Mouse (Mus musculus) NIH3T3 (cell line): Measurements from ENCODE around the gene Syce1l.
A peak's percentile ranks its signal among the peaks of the same experiment; 100 is the strongest.

Experiments
- DNase-seq: peaks from one replicate; pipeline ENCODE4 v3.0.0-alpha.2; 2012; ENCODE audit warnings: low read depth

Gene Syce1l

GRCm38 (mm10) chr8:113642926-113643325 is at the start of gene Syce1l:
TSS of gene Syce1l (plus strand) at chr8:113643213.
- DNase-seq = no peak

DNA sequence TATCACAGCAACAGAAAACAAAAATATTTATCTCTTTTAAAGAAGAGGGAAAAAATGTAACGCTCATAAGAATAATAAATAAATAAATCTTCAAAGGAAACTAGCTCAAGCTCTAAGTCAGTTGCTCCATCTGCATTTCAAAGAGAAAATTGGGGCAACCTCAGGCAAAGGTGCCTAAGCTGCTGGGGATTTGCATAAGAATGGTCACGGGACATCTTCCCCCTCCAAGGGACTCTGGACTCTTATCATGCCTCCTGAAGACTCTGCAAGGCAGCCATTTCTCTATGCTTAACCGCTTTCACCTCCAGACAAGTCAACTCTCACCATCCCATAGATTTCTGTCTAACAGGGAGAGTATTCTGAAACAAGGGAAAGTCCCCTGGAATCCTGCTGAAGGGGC is 44.6 kb upstream of the Syce1l start:
- DNase-seq = no peak

GRCm38 (mm10) chr8:113632634-113633033 is 10.4 kb upstream of the Syce1l start:
- DNase-seq = peak; percentile 79

- no peak for DNase-seq
These were observed 8.9 kb upstream of the Syce1l start for GRCm38 (mm10) chr8:113634161-113634560.

DNA sequence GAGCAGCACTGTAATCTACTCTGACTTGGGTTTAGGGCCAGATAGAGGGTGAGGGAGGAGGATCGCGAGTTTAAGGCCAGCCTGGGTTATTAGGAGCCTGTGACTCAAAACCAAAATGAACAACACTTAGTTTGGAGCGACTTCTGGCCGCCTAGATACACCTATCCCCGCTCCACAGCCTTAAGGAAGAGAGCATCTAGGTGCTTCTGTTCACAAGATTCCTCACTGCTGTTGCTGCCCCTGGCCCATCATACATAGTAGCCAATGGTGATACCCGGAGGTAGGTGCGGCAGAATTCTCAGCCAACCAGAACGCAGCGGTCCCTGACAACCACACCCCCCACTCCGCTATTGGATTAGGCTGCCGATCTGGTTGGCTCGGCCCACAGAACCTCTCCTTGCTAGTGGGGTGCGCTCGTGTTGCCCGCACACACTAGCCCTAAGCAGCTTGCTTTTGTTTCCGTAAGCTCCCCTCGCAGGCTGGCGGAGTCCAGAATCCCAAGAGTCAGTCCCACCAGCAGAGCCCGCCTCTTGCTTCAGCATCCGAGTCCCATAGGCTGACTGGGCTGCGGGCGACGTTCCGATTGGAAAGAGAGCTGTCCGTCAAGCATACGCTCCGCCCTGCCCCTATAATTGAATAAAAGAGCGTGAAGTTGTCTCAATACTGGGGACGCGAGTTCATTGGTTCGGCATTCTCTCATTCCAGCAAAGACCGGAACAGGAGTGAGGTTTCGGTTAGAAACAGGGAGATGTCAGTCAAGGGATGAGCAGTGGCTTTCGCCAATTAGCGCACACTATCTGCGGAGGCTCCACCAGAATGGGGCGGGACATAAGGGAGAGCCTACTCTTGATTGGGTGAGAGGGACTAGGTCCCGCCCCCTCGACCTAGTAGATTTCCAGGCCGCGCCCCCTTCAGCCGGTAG is 8.1 kb upstream of the Syce1l start, which contains the start of gene Mon1b:
Mon1b (plus strand) TSS at position 918 of the 922 bp plus-strand sequence.
- peak; percentile 98 for DNase-seq

GRCm38 (mm10) chr8:113635592-113636279 is 7.3 kb upstream of the Syce1l start:
- no peak for DNase-seq

- DNase-seq = peak; percentile 27
These were observed 6.8 kb upstream of the Syce1l start for GRCm38 (mm10) chr8:113636280-113636628.

DNA sequence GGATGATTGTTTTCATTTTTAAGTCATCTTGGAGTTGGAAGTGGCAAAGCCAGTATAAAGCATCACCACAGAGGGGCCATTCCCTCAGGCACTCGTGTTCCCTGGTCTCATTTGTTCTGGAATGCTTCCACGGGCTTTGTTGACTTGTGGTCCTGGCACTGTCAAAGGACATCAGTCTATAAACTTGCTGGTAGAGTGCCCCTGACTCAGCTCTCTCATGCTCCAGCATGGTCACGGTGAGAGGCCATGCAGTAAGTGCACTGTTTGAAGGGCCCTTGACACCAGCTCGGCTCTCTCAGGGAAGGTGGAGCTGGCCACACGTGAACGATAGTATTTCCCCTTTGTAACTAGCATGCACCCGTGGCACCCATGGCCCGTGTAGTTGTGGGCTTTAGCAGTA is 2.7 kb upstream of the Syce1l start:
- no peak for DNase-seq

DNA sequence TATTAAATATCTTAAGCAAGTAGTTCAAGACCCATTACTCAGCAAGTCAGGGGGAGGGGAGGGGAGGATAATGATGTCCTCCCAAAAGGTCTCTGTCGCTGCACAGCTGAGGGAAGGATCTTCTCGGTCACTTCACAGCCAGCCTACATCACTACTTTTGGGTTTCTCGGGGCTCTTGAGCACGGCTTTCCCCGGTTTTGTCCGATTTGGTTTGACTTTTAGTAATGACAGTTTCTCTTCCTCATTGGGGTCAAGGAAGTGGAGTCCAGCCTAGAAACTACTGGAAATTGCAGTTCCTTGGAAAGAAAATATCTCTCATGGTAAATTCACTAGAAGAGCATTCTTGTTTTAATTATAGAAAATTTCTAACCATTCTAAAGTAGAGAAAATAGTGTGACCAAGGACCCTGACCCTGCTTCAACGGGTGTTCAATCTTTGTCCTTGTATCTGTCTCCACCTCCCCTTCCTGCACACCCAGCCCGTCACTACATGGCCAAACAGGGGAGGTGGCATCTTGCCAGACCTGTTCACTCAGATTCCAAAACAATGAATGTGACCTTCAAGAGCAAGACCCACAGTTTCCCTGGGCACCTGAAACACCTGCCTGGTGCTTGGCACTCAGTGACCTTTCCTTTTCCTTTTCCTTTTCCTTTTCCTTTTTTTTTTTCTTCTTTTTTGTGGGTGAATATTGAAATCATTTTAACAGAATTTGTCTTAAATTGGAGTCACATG is 632 bp downstream of the Syce1l start:
- DNase-seq = no peak

GRCm38 (mm10) chr8:113645220-113645619 is 2.2 kb downstream of the Syce1l start:
- no peak for DNase-seq

DNA sequence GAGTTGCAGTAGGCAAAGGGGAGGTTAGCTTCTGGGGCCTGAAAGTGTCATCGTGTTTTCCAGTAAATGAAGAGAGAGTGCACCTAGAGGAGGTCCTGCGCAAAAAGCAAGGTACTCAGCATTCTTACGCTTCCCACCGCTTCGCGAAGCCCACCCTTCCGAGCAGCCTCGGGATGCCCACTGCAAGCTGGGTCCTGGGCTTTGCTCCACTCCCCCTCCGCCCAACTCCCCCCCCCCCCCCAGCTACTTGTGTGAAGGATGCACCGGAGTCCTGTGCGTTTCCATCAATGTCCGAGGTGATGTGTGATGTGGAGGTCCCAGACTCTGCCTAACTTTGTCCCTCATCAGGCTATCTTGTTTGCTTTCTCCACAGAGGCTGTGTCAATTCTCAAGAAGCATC is 9.4 kb downstream of the Syce1l start:
- no peak for DNase-seq

DNA sequence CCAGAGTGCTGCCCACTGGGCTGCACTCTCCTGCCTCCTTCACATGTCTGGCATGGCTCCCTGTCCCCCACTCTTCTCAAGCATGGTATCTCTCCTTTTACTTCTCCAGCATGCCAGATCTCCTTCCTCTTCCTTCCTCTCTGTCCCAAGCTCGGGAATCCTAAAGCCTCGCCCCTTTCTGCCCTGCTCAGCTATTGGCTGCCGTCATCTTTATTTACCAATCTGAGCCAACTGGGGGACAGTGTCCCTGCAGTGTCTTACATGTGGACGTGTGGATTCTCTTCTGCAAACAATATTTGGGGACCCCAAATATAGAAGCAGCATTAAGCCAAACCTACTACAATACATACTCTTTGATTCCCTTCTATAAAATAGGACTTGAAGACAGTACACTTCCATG is 10.1 kb downstream of the Syce1l start:
- no peak for DNase-seq

DNA sequence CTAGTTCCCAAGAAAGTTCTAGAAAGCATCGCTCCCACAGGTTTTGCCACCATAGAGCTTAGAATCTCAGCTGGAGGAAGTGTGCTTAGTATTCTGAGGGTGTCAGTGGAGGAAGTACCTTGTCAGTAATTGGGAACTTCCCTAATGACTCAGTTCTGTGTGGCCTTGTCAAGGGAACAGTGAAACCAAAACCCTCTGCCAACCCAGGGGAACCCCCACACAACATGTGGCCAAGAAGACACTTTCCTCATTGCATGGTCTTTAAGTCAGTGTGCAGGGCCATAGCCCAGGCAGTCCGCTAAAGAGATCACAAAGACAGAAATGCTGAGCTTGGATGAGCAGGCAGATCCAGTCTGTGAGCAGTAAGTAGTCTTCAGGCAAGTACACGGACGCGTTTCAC is 13.1 kb downstream of the Syce1l start:
- DNase-seq = no peak

DNA sequence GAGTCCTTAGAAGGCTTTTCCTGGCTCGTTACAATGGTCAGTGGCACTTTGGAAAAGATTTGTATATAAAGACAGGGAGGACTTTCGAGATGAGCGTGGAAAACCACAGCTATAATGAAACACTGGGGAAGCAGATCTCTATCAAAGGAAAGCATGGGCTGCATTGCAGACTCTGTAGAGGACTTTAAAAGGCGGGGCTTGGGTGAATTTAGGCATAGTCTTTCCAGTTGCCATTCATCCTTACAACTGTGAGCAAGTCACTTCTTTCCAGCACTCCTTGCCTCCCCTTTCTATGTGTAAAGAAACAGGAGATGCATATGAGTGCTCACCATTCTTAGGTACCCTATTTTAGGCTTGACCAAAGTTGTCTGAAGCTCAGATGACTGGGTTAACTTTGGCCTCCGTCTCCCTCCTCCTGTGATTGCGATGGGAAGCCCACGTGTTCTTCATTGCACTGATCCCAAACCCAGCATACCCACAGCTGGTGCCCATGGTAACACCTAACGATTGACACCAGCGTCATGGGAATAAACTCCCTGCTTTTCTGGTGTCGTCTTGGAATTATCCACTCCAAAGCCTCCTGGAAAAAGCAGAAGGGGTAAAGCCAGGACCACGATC is 13.8 kb downstream of the Syce1l start:
- DNase-seq = no peak

DNA sequence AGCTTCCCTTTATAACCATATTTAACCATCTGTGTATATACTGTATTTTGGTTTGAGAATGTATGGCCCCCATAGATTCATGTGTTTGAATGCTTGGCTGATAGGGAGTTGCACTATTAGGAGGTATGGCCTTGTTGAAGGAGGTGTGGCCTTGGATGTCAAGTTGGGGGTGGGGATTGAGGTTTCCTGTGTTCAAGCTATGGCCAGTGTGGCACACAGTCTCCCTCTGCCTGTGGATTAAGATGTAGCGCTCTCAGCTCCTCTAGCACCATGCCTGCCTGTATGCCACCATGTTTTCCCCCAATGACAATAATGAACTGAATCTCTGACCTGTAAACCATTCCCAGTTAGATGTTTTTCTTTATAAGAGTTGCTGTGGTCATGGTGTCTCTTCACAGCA is 17.1 kb downstream of the Syce1l start:
- DNase-seq = no peak

DNA sequence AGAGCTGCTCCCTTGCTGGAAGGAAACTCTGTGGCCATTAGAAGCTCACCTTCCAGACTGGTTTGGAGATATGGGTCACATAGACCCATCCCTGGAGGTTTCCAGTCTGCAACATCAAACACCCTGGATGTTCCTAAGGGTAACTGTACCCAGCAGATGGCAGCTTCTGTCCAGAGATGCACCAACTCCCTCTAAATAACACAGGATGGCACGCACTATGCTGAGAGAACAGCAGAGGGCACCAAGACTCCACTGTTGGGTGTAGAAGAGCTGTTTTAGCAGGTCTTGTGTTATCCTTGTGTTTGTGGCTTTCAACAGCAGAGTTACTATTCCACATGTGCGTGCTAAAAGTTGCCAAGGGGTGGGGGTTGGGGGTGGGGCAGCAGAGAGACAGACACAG is 21.5 kb downstream of the Syce1l start:
- peak; percentile 85 for DNase-seq

GRCm38 (mm10) chr8:113665036-113665435 is 22.0 kb downstream of the Syce1l start:
- DNase-seq = no peak

DNA sequence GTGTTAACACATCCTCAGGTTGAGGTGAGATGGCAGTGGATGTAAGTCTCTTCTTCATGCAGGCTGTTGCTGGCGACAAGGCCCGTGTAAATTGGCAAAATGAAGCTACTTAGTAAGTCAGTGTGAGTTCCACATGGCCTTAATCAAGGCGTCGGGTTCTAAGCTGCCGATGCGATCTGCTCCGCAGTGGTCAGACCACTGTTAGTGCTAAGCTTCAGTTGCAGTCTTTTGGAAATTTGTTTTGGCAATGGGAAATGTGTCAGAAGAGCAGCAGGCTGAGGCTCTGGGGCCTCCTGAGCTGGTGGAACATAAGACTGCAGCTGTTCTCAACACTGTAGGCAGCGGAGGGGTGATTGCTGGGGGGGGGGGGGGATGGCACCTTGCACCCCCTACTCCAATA is 22.9 kb downstream of the Syce1l start:
- DNase-seq = no peak

- DNase-seq = no peak
These were observed 23.9 kb downstream of the Syce1l start for GRCm38 (mm10) chr8:113666714-113667432.

- no peak for DNase-seq
These were observed 26.9 kb downstream of the Syce1l start for GRCm38 (mm10) chr8:113669924-113670323.

- DNase-seq = no peak
These were observed 29.7 kb downstream of the Syce1l start for GRCm38 (mm10) chr8:113672599-113673255.
